Mouse (Mus musculus) hindbrain, embryonic 14.5 days (tissue): ENCODE results near the gene Rps6kb2. TPM values are rescaled to one million over a fixed set of nuclear protein-coding genes. Genes with fewer than 3 reads are reported as not detected.

ENCODE experiments used
- ATAC-seq: fragments of 200-750 bp; cut with Nextera tagmentation; 2 replicates; pipeline ENCODE4 v1.8.0; 2017; ENCODE audit warnings: moderate number of reproducible peaks, mild to moderate bottlenecking, moderate TSS enrichment, moderate library complexity; ENCODE audit not compliant: low FRiP score
- DNase-seq: peaks from one replicate; pipeline ENCODE4 v3.0.0-alpha.2; 2015; ENCODE audit warnings: low spot score
- H3K27ac ChIP-seq: fragments of 300-500 bp; sonication (generic); 2 replicates; pipeline ENCODE4 v1.5.1; 2014; ENCODE audit warnings: mild to moderate bottlenecking, moderate library complexity
- H3K27me3 ChIP-seq: fragments of 300-500 bp; sonication (generic); 2 replicates; pipeline ENCODE4 v1.6.1; 2014; ENCODE audit warnings: mild to moderate bottlenecking, low read length, mixed read lengths; ENCODE audit not compliant: control insufficient read depth, insufficient read depth
- H3K36me3 ChIP-seq: fragments of 300-500 bp; sonication (generic); replicated peaks from 2 replicates; pipeline ENCODE4 v1.6.1; 2014; ENCODE audit not compliant: control insufficient read depth, insufficient read depth
- H3K4me1 ChIP-seq: fragments of 300-500 bp; sonication (generic); replicated peaks from 2 replicates; pipeline ENCODE4 v1.6.1; 2014; ENCODE audit warnings: antibody characterized with exemption, low read length, mixed read lengths; ENCODE audit not compliant: control insufficient read depth, insufficient read depth
- H3K4me2 ChIP-seq: fragments of 300-500 bp; sonication (generic); replicated peaks from 2 replicates; pipeline ENCODE4 v1.6.1; 2014; ENCODE audit warnings: mild to moderate bottlenecking, moderate library complexity
- H3K4me3 ChIP-seq: fragments of 300-500 bp; sonication (generic); replicated peaks from 2 replicates; pipeline ENCODE4 v1.5.1; 2014; ENCODE audit warnings: mild to moderate bottlenecking, low read length
- H3K9ac ChIP-seq: fragments of 300-500 bp; sonication (generic); 2 replicates; pipeline ENCODE4 v1.6.1; 2014
- H3K9me3 ChIP-seq: fragments of 300-500 bp; sonication (generic); 2 replicates; pipeline ENCODE4 v1.6.1; 2016; ENCODE audit warnings: low read length; ENCODE audit not compliant: control insufficient read depth
- WGBS: fragments of 180-500 bp; shearing (Covaris S2); extraction: QIAGEN DNeasy Blood & Tissue Kit; methylation state at CpG from one replicate; pipeline ENCODE4 v1.1.7; 2014; 5-methylcytosine and 5-hydroxymethylcytosine counted together
- polyA plus RNA-seq: library from polyadenylated mRNA; unstranded; fragments of >200 nt; fragmentation: Nextera tagmentation; extraction: Ambion mirVana; gene quantifications from 2 replicates; pipeline ENCODE4 v1.2.1, GENCODE M21; 2014

The Rps6kb2 gene
- 35.8 and 39.7 TPM in 2 replicates for polyA plus RNA-seq

DNA sequence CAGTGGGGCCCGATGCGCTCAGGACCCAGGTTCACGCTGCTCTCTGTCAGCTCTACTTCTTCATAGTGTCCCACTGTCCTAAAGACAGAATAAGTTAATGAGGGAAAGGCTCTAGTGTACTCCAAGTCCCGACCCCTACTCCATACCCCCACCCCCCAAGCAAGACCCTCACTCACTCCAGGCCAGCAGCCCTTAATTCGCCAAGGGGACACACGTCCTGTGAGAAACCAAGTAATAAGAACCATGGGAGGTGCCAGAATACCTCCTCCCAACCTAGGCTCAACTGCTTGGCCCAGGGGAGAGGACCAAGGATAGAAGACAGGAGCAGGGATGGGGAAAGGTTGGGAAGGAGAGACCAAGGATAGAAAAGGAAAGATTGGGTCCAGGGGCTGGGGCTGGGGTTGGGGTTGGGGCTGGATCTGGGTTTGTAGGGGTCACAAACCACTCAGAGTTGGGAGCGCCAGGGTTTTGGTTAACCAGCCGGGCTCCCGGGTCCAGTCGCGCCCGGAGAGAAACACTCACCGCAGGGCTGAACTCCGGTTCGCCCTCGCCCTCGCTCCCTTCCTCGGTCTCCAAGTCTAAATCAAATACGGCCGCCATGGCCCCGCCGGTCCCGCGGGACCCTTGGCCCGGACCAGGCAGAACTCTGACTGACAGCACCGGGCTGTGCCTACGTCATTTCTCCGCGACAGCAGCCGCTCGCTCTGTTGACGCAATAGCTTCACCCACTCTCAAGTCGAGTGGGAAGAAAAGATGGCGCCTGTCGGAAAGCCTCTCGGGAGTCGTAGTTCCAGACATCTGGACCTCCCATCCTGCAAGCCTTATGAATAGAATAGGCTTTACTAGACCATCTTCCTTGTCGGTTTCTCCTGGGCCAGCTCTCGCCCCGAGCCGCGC is at the start of gene Rps6kb2:
Rps6kb2 (minus strand) TSS at position 709 of the 897 bp plus-strand sequence.
- Histone ChIP-seq H3K4me2 (peak within 1 kb of the TSS; percentile 91), H3K36me3 (peaks cover 34% of the 10 kb centered on the region), H3K27me3 (no peaks in the 10 kb centered on the region), H3K9me3 (no peaks in the 10 kb centered on the region), H3K4me1 (peaks cover 9% of the 10 kb centered on the region; the same call in 1 of the 2 replicates), H3K4me3 (peak within 1 kb of the TSS; percentile 57), H3K27ac (peak within 1 kb of the TSS; percentile 88), H3K9ac (peak within 1 kb of the TSS; percentile 74)
- ATAC-seq = peak; percentile 87
- peak; percentile 99 for DNase-seq
- 6% methylated on average over 42 of the region's 42 CpGs for WGBS

DNA sequence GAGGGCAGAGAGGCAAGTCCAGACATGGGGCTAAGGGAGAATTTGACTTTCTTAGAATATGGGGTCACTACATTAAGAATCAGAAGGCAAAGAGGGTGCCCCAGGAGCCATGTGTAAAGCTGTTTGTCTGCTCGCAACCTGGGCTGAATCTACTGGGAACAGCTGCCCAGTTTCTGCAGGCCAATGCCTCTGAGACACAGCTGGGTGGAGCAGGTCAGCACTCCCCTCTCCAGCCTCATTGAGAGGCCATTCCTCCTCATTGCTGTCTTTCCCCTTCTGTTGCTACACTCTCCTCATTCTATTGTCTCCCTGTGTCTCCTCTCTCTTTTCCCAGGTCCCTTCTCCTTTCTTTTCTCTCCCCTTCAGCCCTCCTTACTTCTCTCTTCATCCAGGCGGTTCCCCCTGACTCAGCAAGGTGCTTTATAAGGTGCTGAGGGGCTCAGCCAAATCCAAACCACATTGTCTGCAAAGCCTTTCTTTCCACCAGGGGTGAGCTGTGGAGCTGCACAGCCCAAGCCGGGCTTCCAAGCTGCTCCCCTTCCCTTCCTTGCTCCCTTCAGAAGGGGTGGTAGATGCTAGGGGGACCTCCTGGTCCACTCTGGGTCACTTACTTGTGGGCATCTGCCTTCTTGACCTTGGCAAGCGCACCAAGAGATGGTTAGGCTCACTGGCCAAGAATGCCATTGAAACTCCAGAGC is 48.9 kb upstream of the Rps6kb2 start:
- 21% methylated on average over 4 of the region's 4 CpGs for WGBS
- peaks cover 60% of the 10 kb centered on the region for H3K27me3 ChIP-seq

DNA sequence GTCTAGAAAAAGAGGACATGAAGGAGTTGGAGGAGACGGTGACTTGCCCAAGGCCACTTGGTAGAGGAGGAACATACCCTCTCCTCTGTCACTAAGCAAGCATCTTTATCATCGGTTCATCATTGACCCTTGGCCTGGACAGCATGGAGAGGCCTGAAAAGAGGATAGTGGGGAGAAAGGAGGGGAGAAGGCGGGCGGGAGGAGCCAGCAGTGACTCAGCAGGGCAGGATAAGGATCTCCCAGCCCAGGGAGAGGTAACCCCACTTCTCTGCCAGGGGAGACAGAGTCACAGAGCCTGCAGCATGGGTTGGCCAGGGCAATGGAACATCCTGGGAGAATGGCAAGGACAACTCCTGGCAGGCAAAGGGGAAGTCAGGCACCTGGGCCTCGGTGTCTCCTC is 45.4 kb upstream of the Rps6kb2 start:
- no peak overlapping the region for H3K27ac ChIP-seq
- H3K36me3 ChIP-seq = no peaks in the 10 kb centered on the region
- H3K4me2 ChIP-seq = no peak overlapping the region
- no peaks in the 10 kb centered on the region for H3K9me3 ChIP-seq
- H3K27me3 ChIP-seq = peaks cover 27% of the 10 kb centered on the region
- ATAC-seq (no peak), DNase-seq (no peak)
- 64% methylated on average over 5 of the region's 5 CpGs for WGBS
- 0 out of 2 replicates have a peak, but pooled peaks cover 2% of the 10 kb centered on the region for H3K4me1 ChIP-seq
- H3K9ac ChIP-seq = no peak overlapping the region
- no peak overlapping the region for H3K4me3 ChIP-seq

More for the DNA sequence above, 48.9 kb upstream of the Rps6kb2 start:
- Histone ChIP-seq H3K9ac (no peak overlapping the region), H3K4me1 (peaks cover 17% of the 10 kb centered on the region), H3K27ac (no peak overlapping the region), H3K36me3 (no peaks in the 10 kb centered on the region), H3K4me2 (no peak overlapping the region), H3K9me3 (no peaks in the 10 kb centered on the region), H3K4me3 (no peak overlapping the region)
- ATAC-seq = no peak
- no peak for DNase-seq

DNA sequence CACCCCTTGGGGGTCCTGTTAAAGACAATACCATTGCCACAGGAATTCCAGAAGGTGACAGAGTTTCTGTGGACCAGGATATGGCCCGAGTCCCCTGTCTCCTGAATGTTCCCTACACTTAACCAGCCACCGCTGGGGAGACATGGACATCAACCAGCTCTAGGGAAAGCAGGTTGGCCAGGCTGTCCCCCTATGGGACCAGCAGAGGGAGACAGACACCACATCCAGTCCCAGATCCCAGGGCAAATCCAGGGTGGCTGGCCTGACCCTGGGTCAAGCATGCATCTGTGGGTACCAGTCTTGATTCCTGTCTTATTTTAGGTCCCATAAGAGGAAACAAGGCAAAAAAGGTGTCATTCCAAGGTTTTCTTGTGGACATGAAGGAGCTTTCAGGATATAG is 43.8 kb upstream of the Rps6kb2 start:
- Histone ChIP-seq H3K27ac (no peak overlapping the region), H3K27me3 (peaks cover 19% of the 10 kb centered on the region), H3K4me1 (peaks cover 9% of the 10 kb centered on the region; the same call in 1 of the 2 replicates), H3K4me3 (no peak overlapping the region), H3K9ac (no peak overlapping the region), H3K36me3 (no peaks in the 10 kb centered on the region), H3K9me3 (no peaks in the 10 kb centered on the region), H3K4me2 (no peak overlapping the region)
- WGBS = 0% methylated on average over 2 of the region's 2 CpGs
- no peak for ATAC-seq
- peak; percentile 57 for DNase-seq

DNA sequence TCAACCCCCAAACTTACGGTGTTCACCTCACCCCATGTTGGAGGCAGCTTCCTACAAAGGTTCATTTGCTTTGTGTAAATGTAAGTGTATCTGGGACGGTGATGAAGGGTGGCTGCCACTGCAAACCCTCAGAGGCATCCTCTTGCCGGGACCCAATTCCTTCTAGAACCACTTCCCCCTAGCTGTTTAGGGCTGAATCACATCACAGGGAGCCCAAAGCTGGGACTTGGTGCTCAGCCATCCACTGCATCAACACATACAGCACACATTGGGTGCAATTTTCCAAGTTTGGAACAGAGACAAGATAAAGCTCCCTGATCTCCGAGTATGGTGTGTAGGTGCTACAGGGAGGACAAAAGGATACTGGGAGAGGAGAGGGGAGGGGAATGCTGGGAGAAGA is 41.7 kb upstream of the Rps6kb2 start:
- no peak overlapping the region for H3K27ac ChIP-seq
- no peaks in the 10 kb centered on the region for H3K36me3 ChIP-seq
- peaks cover 22% of the 10 kb centered on the region for H3K4me1 ChIP-seq
- H3K4me3 ChIP-seq = no peak overlapping the region
- H3K27me3 ChIP-seq = peaks cover 7% of the 10 kb centered on the region; the same call in 1 of the 2 replicates
- no peak overlapping the region for H3K9ac ChIP-seq
- DNase-seq = no peak
- no peak overlapping the region for H3K4me2 ChIP-seq
- 66% methylated on average over 4 of the region's 4 CpGs for WGBS
- no peaks in the 10 kb centered on the region for H3K9me3 ChIP-seq
- ATAC-seq = no peak

DNA sequence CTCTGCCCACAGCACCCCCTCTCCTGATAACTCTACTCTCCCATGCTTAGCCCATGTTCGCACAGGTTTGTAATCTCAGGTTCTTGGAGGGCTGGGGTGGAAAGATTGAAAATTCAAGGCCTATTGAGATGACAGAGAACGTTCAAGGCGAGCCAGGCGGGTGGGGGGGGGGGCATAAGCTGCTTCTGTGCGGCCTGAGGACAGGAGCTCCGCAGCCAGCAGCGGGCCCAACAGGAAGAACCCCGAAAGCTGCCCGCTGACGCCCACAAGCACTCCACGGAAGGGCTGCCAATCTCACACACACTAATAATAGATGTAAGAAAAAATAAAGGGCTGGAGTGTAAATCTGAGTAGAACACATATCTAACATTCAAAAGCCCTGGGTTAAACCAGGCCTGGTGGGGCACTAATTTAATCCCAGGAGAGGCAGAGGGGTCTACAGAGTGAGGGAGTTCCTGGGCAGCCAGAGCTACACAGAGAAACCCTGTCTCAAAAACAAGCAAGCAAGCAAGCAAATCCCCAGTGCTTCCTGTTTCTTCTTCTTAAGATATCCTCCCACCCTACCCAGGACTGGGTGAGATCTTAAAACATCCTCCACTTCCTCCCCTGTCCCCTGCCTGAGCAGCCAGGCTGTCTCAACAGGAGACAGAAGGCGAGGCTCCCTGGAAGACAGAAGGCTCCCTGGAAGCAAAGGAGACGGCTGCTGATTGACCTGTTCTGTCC is 40.6 kb upstream of the Rps6kb2 start:
- Histone ChIP-seq H3K36me3 (no peaks in the 10 kb centered on the region), H3K4me1 (peaks cover 22% of the 10 kb centered on the region), H3K27me3 (peaks cover 7% of the 10 kb centered on the region; the same call in 1 of the 2 replicates), H3K27ac (no peak overlapping the region), H3K4me2 (no peak overlapping the region), H3K9me3 (no peaks in the 10 kb centered on the region), H3K9ac (no peak overlapping the region), H3K4me3 (no peak overlapping the region)
- DNase-seq (no peak), ATAC-seq (no peak)
- 65% methylated on average over 13 of the region's 13 CpGs for WGBS

DNA sequence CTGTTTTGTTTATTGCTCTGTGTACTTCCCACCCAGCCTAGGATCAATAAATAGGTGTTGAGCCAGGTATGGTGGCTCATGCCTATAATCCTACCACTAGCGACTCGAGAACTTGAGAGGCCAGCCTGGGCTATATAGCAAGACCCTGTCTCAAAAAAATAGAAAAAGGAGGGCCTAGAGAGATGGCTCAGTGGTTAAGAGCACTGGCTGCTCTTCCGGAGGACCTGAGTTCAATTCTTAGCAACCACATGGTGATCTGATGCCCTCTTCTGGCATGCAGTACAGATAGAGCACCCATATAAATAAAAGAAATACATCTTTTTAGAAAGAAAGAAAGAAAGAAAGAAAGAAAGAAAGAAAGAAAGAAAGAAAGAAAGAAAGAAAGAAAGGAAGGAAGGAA is 40.0 kb upstream of the Rps6kb2 start:
- H3K9me3 ChIP-seq = no peaks in the 10 kb centered on the region
- peaks cover 7% of the 10 kb centered on the region; the same call in 1 of the 2 replicates for H3K27me3 ChIP-seq
- no peak overlapping the region for H3K4me3 ChIP-seq
- no peak overlapping the region for H3K27ac ChIP-seq
- H3K4me1 ChIP-seq = peaks cover 22% of the 10 kb centered on the region
- no peaks in the 10 kb centered on the region for H3K36me3 ChIP-seq
- no peak for ATAC-seq
- WGBS = 67% methylated on average over 3 of the region's 3 CpGs
- no peak for DNase-seq
- H3K4me2 ChIP-seq = peak overlapping the region; percentile 95; the same call in 1 of the 2 replicates
- H3K9ac ChIP-seq = no peak overlapping the region

DNA sequence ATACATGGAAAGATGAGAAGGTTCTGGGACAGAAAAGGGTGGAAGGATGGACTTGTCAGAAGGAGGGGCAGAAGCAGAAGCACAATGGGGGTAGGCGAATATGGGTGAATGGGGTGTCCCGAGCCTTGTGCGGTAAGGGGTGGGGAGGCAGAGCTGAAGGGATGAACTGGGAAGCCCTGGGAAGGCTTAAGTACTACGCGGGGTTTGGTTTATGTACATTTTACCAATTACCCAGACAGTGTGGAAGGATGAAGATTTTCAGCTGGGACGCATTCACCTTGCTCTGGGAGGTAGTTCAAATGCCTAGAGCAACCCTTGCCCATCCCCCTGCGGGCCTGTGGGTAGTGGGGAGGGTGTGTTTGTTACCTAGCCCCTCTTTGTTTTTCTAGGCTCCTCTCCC is 39.0 kb upstream of the Rps6kb2 start:
- Histone ChIP-seq H3K4me3 (peak overlapping the region; percentile 61), H3K9me3 (no peaks in the 10 kb centered on the region), H3K4me2 (peak overlapping the region; percentile 95), H3K27ac (peak overlapping the region; percentile 18; the same call in 1 of the 2 replicates), H3K4me1 (peaks cover 22% of the 10 kb centered on the region), H3K36me3 (peaks cover 4% of the 10 kb centered on the region), H3K9ac (peak overlapping the region; percentile 74), H3K27me3 (peaks cover 7% of the 10 kb centered on the region; the same call in 1 of the 2 replicates)
- no peak for DNase-seq
- ATAC-seq = peak; percentile 10; the same call in 1 of the 2 replicates
- 35% methylated on average over 7 of the region's 7 CpGs for WGBS
